Mouse (Mus musculus) testis, adult 2 months (tissue): Measurements from ENCODE around the gene Prr12. TPM values are rescaled to one million over a fixed set of nuclear protein-coding genes. Genes with fewer than 3 reads are reported as not detected.

Experiments
- H3K27ac ChIP-seq: fragments of 200-500 bp; 2 replicates; pipeline ENCODE4 v1.5.1; 2012; ENCODE audit warnings: low read depth, low read length; ENCODE audit not compliant: control insufficient read depth, insufficient read depth
- H3K27me3 ChIP-seq: fragments of 200-500 bp; 2 replicates; pipeline ENCODE4 v1.6.1; 2012; ENCODE audit warnings: mild to moderate bottlenecking, low read length, moderate library complexity; ENCODE audit not compliant: control insufficient read depth, insufficient read depth
- H3K36me3 ChIP-seq: fragments of 200-500 bp; 2 replicates; pipeline ENCODE4 v1.6.1; 2012; ENCODE audit warnings: mild to moderate bottlenecking, low read length; ENCODE audit not compliant: control insufficient read depth, insufficient read depth
- H3K4me1 ChIP-seq: fragments of 200-500 bp; 2 replicates; pipeline ENCODE4 v1.6.1; 2012; ENCODE audit warnings: low read length; ENCODE audit not compliant: control insufficient read depth, insufficient read depth
- H3K4me3 ChIP-seq: fragments of 200-500 bp; 2 replicates; pipeline ENCODE4 v1.5.1; 2012; ENCODE audit warnings: low read depth, mild to moderate bottlenecking, low read length, moderate library complexity, mixed read lengths; ENCODE audit not compliant: control insufficient read depth
- CTCF ChIP-seq: fragments of 200-500 bp; IDR thresholded peaks from 2 replicates; pipeline ENCODE4 v1.5.1; 2012; ENCODE audit warnings: low read depth, mild to moderate bottlenecking, inconsistent platforms, low read length, moderate library complexity; ENCODE audit not compliant: control insufficient read depth, insufficient read depth, insufficient replicate concordance
- POLR2A ChIP-seq: fragments of 200-500 bp; IDR thresholded peaks from 2 replicates; pipeline ENCODE4 v1.6.1; 2012; ENCODE audit warnings: low read depth, mild to moderate bottlenecking, inconsistent platforms, low read length, moderate library complexity; ENCODE audit not compliant: control insufficient read depth
- polyA plus RNA-seq: library from polyadenylated mRNA; depleted of rRNA; stranded (reverse); fragments of >200 nt; gene quantifications from 2 replicates; pipeline ENCODE4 v1.2.3, GENCODE M21; 2012

The Prr12 gene
- polyA plus RNA-seq, 1 experiment, result 3.4 TPM

GRCm38 (mm10) chr7:45093516-45093905 is 40.8 kb upstream of the Prr12 start:
- peaks cover 22% of the 10 kb centered on the region for H3K4me1 ChIP-seq
- H3K27me3 ChIP-seq, result no peaks in the 10 kb centered on the region; the same call in 1 of the 2 replicates
- H3K36me3 ChIP-seq, result no peaks in the 10 kb centered on the region
- TF ChIP-seq CTCF, result no peak
- no peak for TF ChIP-seq POLR2A
- no peak overlapping the region for H3K4me3 ChIP-seq
- no peak overlapping the region for H3K27ac ChIP-seq

GRCm38 (mm10) chr7:45092828-45093515 is 40.3 kb upstream of the Prr12 start:
- TF ChIP-seq POLR2A, result no peak
- TF ChIP-seq CTCF, result no peak
- Histone ChIP-seq H3K27me3 (no peaks in the 10 kb centered on the region; the same call in 1 of the 2 replicates), H3K27ac (no peak overlapping the region), H3K4me1 (peaks cover 25% of the 10 kb centered on the region), H3K36me3 (no peaks in the 10 kb centered on the region), H3K4me3 (no peak overlapping the region)

- no peak for TF ChIP-seq POLR2A
- TF ChIP-seq CTCF, result no peak
Measured at GRCm38 (mm10) chr7:45092048-45092447, 39.4 kb upstream of the Prr12 start, which contains the start of gene Rcn3. Gene Rcn3, minus strand, starts transcription at chr7:45092221.

GRCm38 (mm10) chr7:45091001-45091990 is 38.6 kb upstream of the Prr12 start:
- TF ChIP-seq POLR2A (no peak), CTCF (no peak)
- Histone ChIP-seq H3K27ac (no peak overlapping the region; the same call in 1 of the 2 replicates), H3K4me1 (peaks cover 25% of the 10 kb centered on the region)

More at GRCm38 (mm10) chr7:45092048-45092447, 39.4 kb upstream of the Prr12 start, which contains the start of gene Rcn3:
- Histone ChIP-seq H3K4me3 (peak within 1 kb of the TSS; percentile 51), H3K36me3 (no peaks in the 10 kb centered on the region), H3K27me3 (no peaks in the 10 kb centered on the region; the same call in 1 of the 2 replicates), H3K27ac (no peak within 1 kb of the TSS; the same call in none of the 2 replicates), H3K4me1 (peaks cover 25% of the 10 kb centered on the region)

GRCm38 (mm10) chr7:45090251-45090977 is 37.7 kb upstream of the Prr12 start:
- TF ChIP-seq POLR2A, result no peak
- no peak for TF ChIP-seq CTCF
- no peak overlapping the region for H3K27ac ChIP-seq
- H3K4me3 ChIP-seq, result no peak overlapping the region
- H3K27me3 ChIP-seq, result no peaks in the 10 kb centered on the region; the same call in 1 of the 2 replicates
- H3K36me3 ChIP-seq, result no peaks in the 10 kb centered on the region
- peaks cover 25% of the 10 kb centered on the region for H3K4me1 ChIP-seq

More at GRCm38 (mm10) chr7:45091001-45091990, 38.6 kb upstream of the Prr12 start:
- H3K4me3 ChIP-seq, result peak overlapping the region; percentile 51
- H3K36me3 ChIP-seq, result no peaks in the 10 kb centered on the region
- no peaks in the 10 kb centered on the region; the same call in 1 of the 2 replicates for H3K27me3 ChIP-seq

- Histone ChIP-seq H3K27me3 (no peaks in the 10 kb centered on the region; the same call in 1 of the 2 replicates), H3K4me3 (no peak overlapping the region), H3K27ac (no peak overlapping the region), H3K4me1 (peaks cover 26% of the 10 kb centered on the region), H3K36me3 (no peaks in the 10 kb centered on the region)
- no peak for TF ChIP-seq CTCF
- no peak for TF ChIP-seq POLR2A
Measured at GRCm38 (mm10) chr7:45088597-45088996, 35.9 kb upstream of the Prr12 start.
